Mouse (Mus musculus) E14TG2a.4 (cell line): ENCODE data around the gene Pla2g5.

Source experiments
- CTCF ChIP-seq: conservative IDR thresholded peaks from 2 replicates; pipeline ENCODE4 v1.5.1; 2014; ENCODE audit warnings: low read length
- NANOG ChIP-seq: IDR thresholded peaks from 2 replicates; pipeline ENCODE4 v1.6.1; 2014; ENCODE audit warnings: borderline replicate concordance, low read length, mixed read lengths
- POU5F1 ChIP-seq: IDR thresholded peaks from 2 replicates; pipeline ENCODE4 v1.6.1; 2014; ENCODE audit warnings: low read length, borderline replicate concordance

- no peak for TF ChIP-seq CTCF
- no peak for TF ChIP-seq NANOG
- no peak for TF ChIP-seq POU5F1
Observed at GRCm38 (mm10) chr4:138755439-138755838, 107.8 kb downstream of the Pla2g5 start.
